Mouse (Mus musculus) limb, embryonic 13.5 days (tissue): ENCODE data around the gene Gm9573. TPM values are rescaled to one million over a fixed set of nuclear protein-coding genes. Genes with fewer than 3 reads are reported as not detected.

Experiments used
- polyA plus RNA-seq: library from polyadenylated mRNA; unstranded; fragments of >200 nt; fragmentation: Nextera tagmentation; extraction: Ambion mirVana; gene quantifications from 2 replicates; pipeline ENCODE4 v1.2.1, GENCODE M21; 2015

Gene Gm9573
- polyA plus RNA-seq, 1 experiment from 2014 or later, result not detected

Other genes starting within 250 kb of the Gm9573 start
- gene H2-Q4, start 247.0 kb downstream of the Gm9573 start, polyA plus RNA-seq, result 4.6 and 5.1 TPM in 2 replicates
- 1.0 and 1.6 TPM in 2 replicates for gene H2-Q6, start 201.8 kb downstream of the Gm9573 start, polyA plus RNA-seq
- gene H2-Q7, start 187.5 kb downstream of the Gm9573 start, polyA plus RNA-seq, result 9.4 TPM in 2 replicates
- 0.32 and 1.1 TPM in 2 replicates for gene H2-Q10, start 156.5 kb downstream of the Gm9573 start, polyA plus RNA-seq
- 0.23 TPM in 1 of 2 replicates, not detected in the other for gene Pou5f1, start 120.6 kb downstream of the Gm9573 start, polyA plus RNA-seq
- 68.6 and 70.6 TPM in 2 replicates for gene Tcf19, start 109.8 kb downstream of the Gm9573 start, polyA plus RNA-seq
- 20.9 and 22.1 TPM in 2 replicates for gene Cchcr1, start 109.5 kb downstream of the Gm9573 start, polyA plus RNA-seq
- 1.9 TPM in 2 replicates for gene Psors1c2, start 93.4 kb downstream of the Gm9573 start, polyA plus RNA-seq
- 0.06 and 0.11 TPM in 2 replicates for gene Cdsn, start 74.5 kb downstream of the Gm9573 start, polyA plus RNA-seq
- gene 2300002M23Rik, start 59.2 kb downstream of the Gm9573 start, polyA plus RNA-seq, result 0.38 TPM in 1 of 2 replicates, not detected in the other
- not detected in 2 replicates for gene Sfta2, start 25.1 kb downstream of the Gm9573 start, polyA plus RNA-seq
- 0.11 and 0.24 TPM in 2 replicates for gene Mucl3, start 17.1 kb upstream of the Gm9573 start, polyA plus RNA-seq
- 17.8 and 21.0 TPM in 2 replicates for gene Vars2, start 41.0 kb upstream of the Gm9573 start, polyA plus RNA-seq
- gene Gtf2h4, start 47.1 kb upstream of the Gm9573 start, polyA plus RNA-seq, result 45.3 and 48.0 TPM in 2 replicates
- gene Ddr1, start 78.0 kb upstream of the Gm9573 start, polyA plus RNA-seq, result 47.1 and 57.9 TPM in 2 replicates
- gene Ier3, start 195.0 kb upstream of the Gm9573 start, polyA plus RNA-seq, result 13.7 and 14.7 TPM in 2 replicates
- gene Flot1, start 196.6 kb upstream of the Gm9573 start, polyA plus RNA-seq, result 50.2 and 57.5 TPM in 2 replicates
- 1,168 and 1,170 TPM in 2 replicates for gene Tubb5, start 211.7 kb upstream of the Gm9573 start, polyA plus RNA-seq
- 13.5 and 15.5 TPM in 2 replicates for gene Mdc1, start 214.9 kb upstream of the Gm9573 start, polyA plus RNA-seq
- 54.9 and 55.1 TPM in 2 replicates for gene Nrm, start 234.7 kb upstream of the Gm9573 start, polyA plus RNA-seq
- 22.4 and 27.6 TPM in 2 replicates for gene Ppp1r18, start 239.0 kb upstream of the Gm9573 start, polyA plus RNA-seq